Mouse (Mus musculus) spleen, postnatal 14 days (tissue): ENCODE measurements at regions not wholly inside any gene's neighbourhood (a gene's known extent, or its start where the extent isn't known, plus 50 kb on each side); places are given as distances from the start of the nearest gene placed in this dataset.

Experiments
- DNase-seq, 2 experiments: peaks; one replicate each; pipeline ENCODE4 v3.0.0; 2021 to 2022; ENCODE audit warnings: low spot score in 2 of 2

DNA sequence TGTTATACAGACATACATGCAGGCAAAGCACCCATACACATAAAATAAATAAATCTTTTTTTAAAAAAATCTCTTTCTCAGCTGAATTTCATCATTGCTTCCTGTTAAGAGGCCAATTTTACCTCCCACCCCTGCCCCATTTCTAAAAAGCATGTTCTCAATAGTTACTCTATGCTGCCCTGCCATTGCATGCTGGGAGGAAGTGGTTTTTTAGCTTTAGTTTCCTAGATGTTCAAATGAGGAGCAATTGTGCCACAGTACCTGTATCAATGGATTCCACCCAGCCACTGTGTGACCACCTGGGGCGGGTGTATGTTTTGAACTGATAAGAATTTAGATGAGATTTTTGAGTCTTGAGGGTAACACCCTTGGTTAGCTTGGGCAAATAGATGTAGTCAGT is 53.3 kb upstream of the Prkcq start:
- no peak for DNase-seq

DNA sequence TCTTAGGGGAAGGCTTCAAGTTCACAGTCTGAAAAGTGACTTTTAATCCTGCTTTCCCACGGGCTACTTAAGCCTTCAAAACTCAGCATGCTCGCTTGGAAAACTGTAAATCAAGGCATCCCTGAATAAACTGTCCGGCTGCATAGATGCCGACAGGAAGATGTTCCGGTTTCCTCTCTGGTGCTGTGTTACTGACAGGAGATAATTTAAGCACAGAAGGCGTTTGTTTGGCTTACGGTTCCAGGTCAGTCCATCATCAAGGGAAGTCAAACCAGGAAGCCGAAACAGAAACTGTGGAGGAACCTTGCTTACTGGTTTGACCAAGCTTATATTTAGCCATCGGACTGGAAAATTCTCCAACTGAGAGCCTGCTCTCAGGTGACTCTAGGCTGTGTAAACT is 52.6 kb upstream of the Prkcq start:
- DNase-seq: no peak
